Mouse (Mus musculus) CD8-positive naive resting alpha-beta T cell, adult 57 days (primary cell): ENCODE measurements around the gene Igfbp1. TPM values are rescaled to one million over a fixed set of nuclear protein-coding genes. Genes with fewer than 3 reads are reported as not detected.

ENCODE experiments used
- total RNA-seq: library from RNA; stranded (reverse); gene quantifications from one replicate; pipeline ENCODE4 v1.2.4, GENCODE M21; 2023

Gene Igfbp1
- total RNA-seq: not detected

GRCm38 (mm10) chr11:7197491-7197941 lies at the start of gene Igfbp1:
Igfbp1 (plus strand) TSS chr11:7197782.

DNA sequence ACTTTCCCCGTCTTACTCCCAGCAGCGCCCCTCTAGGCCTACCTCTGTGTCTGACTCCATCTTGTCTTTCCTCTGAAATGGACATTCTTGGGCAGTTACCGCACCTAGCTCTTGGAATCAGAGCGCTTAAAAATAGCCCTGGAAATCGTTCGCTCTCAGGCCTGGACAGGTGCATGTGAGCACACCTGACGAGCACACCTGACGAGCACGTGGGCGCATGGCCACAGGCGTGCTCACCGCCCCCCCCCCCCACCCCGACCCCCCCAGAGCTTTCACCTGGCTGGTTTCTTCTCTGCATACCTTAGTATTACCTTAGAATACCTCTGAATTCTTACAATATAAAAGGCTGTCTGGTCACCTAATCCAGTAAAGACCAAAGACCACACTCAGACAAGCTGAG lies 9.1 kb upstream of the Igfbp1 start, which contains the start of gene Gm11985:
Gene Gm11985, minus strand, starts transcription at position 101 of the 400 bp plus-strand sequence.

DNA sequence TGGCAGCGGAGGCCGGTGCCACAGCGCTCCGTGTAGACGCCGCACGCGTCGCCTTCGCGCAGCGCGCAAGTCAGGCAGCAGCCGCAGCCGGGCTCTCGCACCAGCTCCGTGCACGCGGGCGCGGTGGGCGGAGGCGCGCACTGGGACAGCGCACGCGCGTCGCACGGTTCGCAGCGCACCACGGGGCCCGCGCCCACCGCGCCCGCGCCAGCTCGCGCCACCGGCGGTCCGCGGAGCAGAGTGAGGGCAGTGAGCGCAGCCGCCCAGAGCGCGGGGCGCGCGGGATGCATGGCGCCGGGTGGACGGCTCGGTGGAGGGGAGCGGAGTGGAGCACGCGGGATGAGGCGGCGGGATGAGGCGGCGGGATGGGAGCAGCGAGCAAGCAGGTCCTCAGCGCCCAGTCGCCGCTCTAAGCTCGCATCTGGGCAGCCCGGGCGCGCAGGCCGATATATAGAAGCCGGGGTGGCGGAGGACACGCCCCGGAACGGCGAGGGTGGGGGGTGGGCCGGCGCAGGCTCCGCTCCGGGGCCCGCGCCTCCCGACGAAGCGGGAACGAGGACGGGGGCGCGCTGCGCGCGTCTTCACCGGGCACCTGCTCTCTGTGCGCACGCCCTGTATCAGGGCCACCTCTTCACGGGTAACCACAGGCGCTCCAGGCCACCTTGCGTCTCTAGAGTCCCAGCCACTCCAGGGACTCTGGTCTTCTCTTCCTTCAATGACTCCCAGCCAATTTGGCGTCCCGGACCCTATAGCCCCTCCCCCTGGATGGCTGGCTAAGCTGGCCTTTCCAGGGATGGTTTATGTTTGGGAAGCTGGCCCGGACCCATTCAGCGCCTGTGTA lies 16.1 kb downstream of the Igfbp1 start, which contains the start of gene Igfbp3:
Gene Igfbp3, minus strand, starts transcription at position 423 of the 841 bp plus-strand sequence.

Other genes with a start within 250 kb of the Igfbp1 start
- gene Adcy1, start 134.3 kb upstream of the Igfbp1 start, total RNA-seq: 3.6 TPM
- not detected for gene Gm11985, start 9.2 kb upstream of the Igfbp1 start, total RNA-seq
- gene Igfbp3, start 16.1 kb downstream of the Igfbp1 start, total RNA-seq: not detected